Mouse (Mus musculus): Measurements from ENCODE around the gene Sqstm1. TPM values are rescaled to one million over a fixed set of nuclear protein-coding genes. Genes with fewer than 3 reads are reported as not detected.

Sqstm1 gene
- polyA plus RNA-seq, 1 experiment from 2014 or later: 182 TPM

- Histone ChIP-seq H3K4me3 (ENCODE audit: low read depth, low read length) (peak overlapping the region; percentile 88), H3K4me1 (ENCODE audit: control insufficient read depth, low read depth, low read length) (peaks cover 56% of the 10 kb centered on the region), H3K27ac (ENCODE audit: low read length) (peak overlapping the region; percentile 98), H3K9me3 (replicated peaks; ENCODE audit: control insufficient read depth, low read length) (no peaks in the 10 kb centered on the region), H3K4me2 (ENCODE audit: low read depth, low read length) (peak overlapping the region; percentile 80), H3K27me3 (ENCODE audit: control insufficient read depth, insufficient read depth, low read depth, low read length) (no peaks in the 10 kb centered on the region), H3K9ac (ENCODE audit: low read depth, low read length) (peak overlapping the region; percentile 97), H3K36me3 (ENCODE audit: control insufficient read depth, insufficient read depth) (peaks cover 2% of the 10 kb centered on the region; the same call in 1 of the 2 replicates)
- whole genome bisulfite sequencing (ENCODE audit: insufficient replicate concordance): under 1% methylated on average over 33 of the region's 34 CpGs
- ATAC-seq (ENCODE audit: low read depth): peak; percentile 7
These were observed 15.2 kb upstream of the Sqstm1 start for GRCm38 (mm10) chr11:50225611-50226378.

- Histone ChIP-seq H3K27me3 (ENCODE audit: control insufficient read depth, insufficient read depth, low read depth, low read length) (no peaks in the 10 kb centered on the region), H3K27ac (ENCODE audit: low read length) (peak overlapping the region; percentile 98), H3K4me3 (ENCODE audit: low read depth, low read length) (peak overlapping the region; percentile 88), H3K9me3 (replicated peaks; ENCODE audit: control insufficient read depth, low read length) (no peaks in the 10 kb centered on the region), H3K4me2 (ENCODE audit: low read depth, low read length) (peak overlapping the region; percentile 80), H3K9ac (ENCODE audit: low read depth, low read length) (peak overlapping the region; percentile 97), H3K4me1 (ENCODE audit: control insufficient read depth, low read depth, low read length) (peaks cover 52% of the 10 kb centered on the region), H3K36me3 (ENCODE audit: control insufficient read depth, insufficient read depth) (no peaks in the 10 kb centered on the region)
- peak; percentile 91 for ATAC-seq (ENCODE audit: low read depth)
- under 1% methylated on average over 68 of the region's 70 CpGs for WGBS (ENCODE audit: insufficient replicate concordance)
These were observed 14.3 kb upstream of the Sqstm1 start for GRCm38 (mm10) chr11:50224671-50225530.

GRCm38 (mm10) chr11:50223783-50224662, 13.4 kb upstream of the Sqstm1 start:
- ATAC-seq (ENCODE audit: low read depth): no peak
- Histone ChIP-seq H3K9me3 (replicated peaks; ENCODE audit: control insufficient read depth, low read length) (no peaks in the 10 kb centered on the region), H3K4me3 (ENCODE audit: low read depth, low read length) (peak overlapping the region; percentile 88), H3K27me3 (ENCODE audit: control insufficient read depth, insufficient read depth, low read depth, low read length) (no peaks in the 10 kb centered on the region), H3K27ac (ENCODE audit: low read length) (peak overlapping the region; percentile 98), H3K36me3 (ENCODE audit: control insufficient read depth, insufficient read depth) (no peaks in the 10 kb centered on the region), H3K4me1 (ENCODE audit: control insufficient read depth, low read depth, low read length) (peaks cover 49% of the 10 kb centered on the region), H3K9ac (ENCODE audit: low read depth, low read length) (peak overlapping the region; percentile 97), H3K4me2 (ENCODE audit: low read depth, low read length) (peak overlapping the region; percentile 80)
- 4% methylated on average over 17 of the region's 17 CpGs for WGBS (ENCODE audit: insufficient replicate concordance)

GRCm38 (mm10) chr11:50222559-50223276, 12.1 kb upstream of the Sqstm1 start:
- H3K4me2 ChIP-seq (ENCODE audit: low read depth, low read length): peak overlapping the region; percentile 80; the same call in 1 of the 2 replicates
- no peaks in the 10 kb centered on the region for H3K36me3 ChIP-seq (ENCODE audit: control insufficient read depth, insufficient read depth)
- H3K4me1 ChIP-seq (ENCODE audit: control insufficient read depth, low read depth, low read length): peaks cover 50% of the 10 kb centered on the region
- no peak overlapping the region for H3K4me3 ChIP-seq (ENCODE audit: low read depth, low read length)
- H3K27me3 ChIP-seq (ENCODE audit: control insufficient read depth, insufficient read depth, low read depth, low read length): no peaks in the 10 kb centered on the region
- no peak overlapping the region for H3K9ac ChIP-seq (ENCODE audit: low read depth, low read length)
- 57% methylated on average over 7 of the region's 7 CpGs for WGBS (ENCODE audit: insufficient replicate concordance)
- H3K27ac ChIP-seq (ENCODE audit: low read length): no peak overlapping the region
- H3K9me3 ChIP-seq (replicated peaks; ENCODE audit: control insufficient read depth, low read length): no peaks in the 10 kb centered on the region
- ATAC-seq (ENCODE audit: low read depth): no peak

GRCm38 (mm10) chr11:50219833-50220232, 9.2 kb upstream of the Sqstm1 start:
- H3K4me1 ChIP-seq (ENCODE audit: control insufficient read depth, low read depth, low read length): peaks cover 52% of the 10 kb centered on the region
- H3K27ac ChIP-seq (ENCODE audit: low read length): no peak overlapping the region
- no peak for ATAC-seq (ENCODE audit: low read depth)
- H3K4me3 ChIP-seq (ENCODE audit: low read depth, low read length): no peak overlapping the region
- 48% methylated on average over 2 of the region's 2 CpGs for whole genome bisulfite sequencing (ENCODE audit: insufficient replicate concordance)
- H3K9me3 ChIP-seq (replicated peaks; ENCODE audit: control insufficient read depth, low read length): no peaks in the 10 kb centered on the region
- H3K27me3 ChIP-seq (ENCODE audit: control insufficient read depth, insufficient read depth, low read depth, low read length): no peaks in the 10 kb centered on the region
- H3K36me3 ChIP-seq (ENCODE audit: control insufficient read depth, insufficient read depth): no peaks in the 10 kb centered on the region
- no peak overlapping the region for H3K4me2 ChIP-seq (ENCODE audit: low read depth, low read length)
- H3K9ac ChIP-seq (ENCODE audit: low read depth, low read length): no peak overlapping the region

- ATAC-seq (ENCODE audit: low read depth): no peak
- Histone ChIP-seq H3K27me3 (ENCODE audit: control insufficient read depth, insufficient read depth, low read depth, low read length) (no peaks in the 10 kb centered on the region), H3K36me3 (ENCODE audit: control insufficient read depth, insufficient read depth) (no peaks in the 10 kb centered on the region), H3K4me1 (ENCODE audit: control insufficient read depth, low read depth, low read length) (peaks cover 49% of the 10 kb centered on the region), H3K4me2 (ENCODE audit: low read depth, low read length) (no peak overlapping the region), H3K27ac (ENCODE audit: low read length) (no peak overlapping the region), H3K9me3 (replicated peaks; ENCODE audit: control insufficient read depth, low read length) (no peaks in the 10 kb centered on the region), H3K4me3 (ENCODE audit: low read depth, low read length) (no peak overlapping the region), H3K9ac (ENCODE audit: low read depth, low read length) (no peak overlapping the region)
- 69% methylated on average over 4 of the region's 4 CpGs for WGBS (ENCODE audit: insufficient replicate concordance)
These were observed 7.2 kb upstream of the Sqstm1 start for GRCm38 (mm10) chr11:50217811-50218210.

- no peak overlapping the region for H3K4me3 ChIP-seq (ENCODE audit: low read depth, low read length)
- no peak overlapping the region for H3K4me2 ChIP-seq (ENCODE audit: low read depth, low read length)
- peaks cover 50% of the 10 kb centered on the region for H3K4me1 ChIP-seq (ENCODE audit: control insufficient read depth, low read depth, low read length)
- 54% methylated on average over 4 of the region's 4 CpGs for WGBS (ENCODE audit: insufficient replicate concordance)
- no peak for ATAC-seq (ENCODE audit: low read depth)
- H3K27me3 ChIP-seq (ENCODE audit: control insufficient read depth, insufficient read depth, low read depth, low read length): no peaks in the 10 kb centered on the region
- no peaks in the 10 kb centered on the region for H3K9me3 ChIP-seq (replicated peaks; ENCODE audit: control insufficient read depth, low read length)
- no peak overlapping the region for H3K9ac ChIP-seq (ENCODE audit: low read depth, low read length)
- H3K27ac ChIP-seq (ENCODE audit: low read length): no peak overlapping the region
- H3K36me3 ChIP-seq (ENCODE audit: control insufficient read depth, insufficient read depth): no peaks in the 10 kb centered on the region
These were observed 6.2 kb upstream of the Sqstm1 start for GRCm38 (mm10) chr11:50216724-50217366.

GRCm38 (mm10) chr11:50215633-50216032, 5.0 kb upstream of the Sqstm1 start:
- Histone ChIP-seq H3K4me2 (ENCODE audit: low read depth, low read length) (peak overlapping the region; percentile 21), H3K9me3 (replicated peaks; ENCODE audit: control insufficient read depth, low read length) (no peaks in the 10 kb centered on the region), H3K36me3 (ENCODE audit: control insufficient read depth, insufficient read depth) (no peaks in the 10 kb centered on the region), H3K27ac (ENCODE audit: low read length) (no peak overlapping the region), H3K4me1 (ENCODE audit: control insufficient read depth, low read depth, low read length) (peaks cover 60% of the 10 kb centered on the region), H3K27me3 (ENCODE audit: control insufficient read depth, insufficient read depth, low read depth, low read length) (no peaks in the 10 kb centered on the region), H3K9ac (ENCODE audit: low read depth, low read length) (no peak overlapping the region), H3K4me3 (ENCODE audit: low read depth, low read length) (no peak overlapping the region)
- WGBS (ENCODE audit: insufficient replicate concordance): 54% methylated on average over 9 of the region's 9 CpGs
- ATAC-seq (ENCODE audit: low read depth): no peak

Data from liver, embryonic 16.5 days (tissue).